Mouse (Mus musculus): Measurements from ENCODE around the gene Zfp882. TPM values are rescaled to one million over a fixed set of nuclear protein-coding genes. Genes with fewer than 3 reads are reported as not detected.
"Not testable (repeated sequence)": the region's sequence is repeated elsewhere in the genome, so short reads cannot be mapped to it uniquely, and the experiment has no call there.

Gene Zfp882
- polyA plus RNA-seq, 1 experiment from 2014 or later = 17.8 TPM

DNA sequence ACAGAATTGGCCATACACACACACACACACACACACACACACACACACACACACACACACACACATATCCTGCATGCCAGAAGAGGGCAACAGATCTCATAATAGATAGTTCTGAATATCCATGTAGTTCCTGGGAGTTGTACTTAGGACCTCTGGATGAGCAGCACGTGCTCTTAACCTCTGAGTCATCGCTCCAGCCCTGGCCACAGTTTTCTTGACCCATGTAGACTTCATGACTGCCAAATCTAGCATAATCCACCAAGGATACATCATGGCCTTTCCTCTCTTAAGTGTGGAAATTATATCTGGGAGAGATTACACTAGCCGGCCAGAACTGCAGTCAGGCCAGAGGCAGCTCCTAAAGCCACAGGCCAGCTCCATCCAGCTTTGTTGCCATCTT, 18.1 kb downstream of the Zfp882 start:
- Histone ChIP-seq H3K9me3 (no peaks in the 10 kb centered on the region), H3K4me2 (replicated peaks) (no peak overlapping the region), H3K9ac (replicated peaks) (no peak overlapping the region), H3K4me3 (no peak overlapping the region), H3K4me1 (peaks cover 17% of the 10 kb centered on the region), H3K27me3 (no peaks in the 10 kb centered on the region), H3K27ac (replicated peaks) (no peak overlapping the region), H3K36me3 (peaks cover 29% of the 10 kb centered on the region)
- no peak for ATAC-seq (replicated peaks)
- 92% methylated on average over 3 of the region's 3 CpGs for WGBS

DNA sequence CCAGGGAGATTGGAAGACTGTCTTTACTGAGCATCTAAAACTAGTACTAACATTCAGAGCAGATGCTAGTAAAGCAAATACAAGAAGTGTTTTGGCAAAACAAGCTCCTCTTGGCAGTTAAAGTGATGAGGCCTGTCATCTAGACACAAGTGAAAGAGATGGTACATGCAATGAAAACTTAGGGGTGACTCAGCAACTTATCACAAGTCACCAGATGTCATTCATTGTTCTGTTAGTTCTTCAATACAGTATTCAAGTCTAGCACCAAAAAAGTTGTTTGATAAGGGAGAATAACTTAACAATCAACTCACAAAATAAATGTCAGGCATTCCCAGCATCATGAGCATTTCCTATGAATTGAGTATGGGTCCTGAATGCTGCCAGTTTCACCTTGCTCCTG, 19.4 kb downstream of the Zfp882 start:
- Histone ChIP-seq H3K27ac (replicated peaks) (no peak overlapping the region), H3K4me2 (replicated peaks) (no peak overlapping the region), H3K4me1 (peaks cover 13% of the 10 kb centered on the region), H3K36me3 (peaks cover 33% of the 10 kb centered on the region), H3K9ac (replicated peaks) (no peak overlapping the region), H3K27me3 (no peaks in the 10 kb centered on the region), H3K4me3 (no peak overlapping the region), H3K9me3 (no peaks in the 10 kb centered on the region)
- no peak for ATAC-seq (replicated peaks)

DNA sequence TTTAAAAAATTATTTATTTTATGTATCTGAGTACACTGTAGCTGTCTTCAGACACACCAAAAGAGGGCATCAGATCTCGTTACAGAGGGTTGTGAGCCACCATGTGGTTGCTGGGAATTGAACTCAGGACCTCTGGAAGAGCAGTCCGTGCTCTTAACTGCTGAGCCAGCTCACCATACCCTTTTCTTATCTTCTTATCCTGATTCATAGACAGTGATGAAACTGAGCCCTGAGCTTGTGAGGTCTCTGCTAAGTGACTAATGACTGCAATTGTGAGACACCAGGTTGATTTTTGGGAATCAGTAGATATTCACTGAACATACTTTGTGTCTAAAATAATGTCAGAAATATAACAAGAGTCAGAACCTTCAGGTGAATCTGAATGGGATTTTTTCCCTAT, 29.6 kb downstream of the Zfp882 start:
- not testable (repeated sequence) for H3K4me3 ChIP-seq; H3K27ac ChIP-seq (replicated peaks); H3K4me1 ChIP-seq; ATAC-seq (replicated peaks); H3K4me2 ChIP-seq (replicated peaks); H3K9ac ChIP-seq (replicated peaks); H3K9me3 ChIP-seq; H3K27me3 ChIP-seq
- H3K36me3 ChIP-seq = peaks cover 10% of the 10 kb centered on the region
- 88% methylated on average over 2 of the region's 2 CpGs for WGBS

DNA sequence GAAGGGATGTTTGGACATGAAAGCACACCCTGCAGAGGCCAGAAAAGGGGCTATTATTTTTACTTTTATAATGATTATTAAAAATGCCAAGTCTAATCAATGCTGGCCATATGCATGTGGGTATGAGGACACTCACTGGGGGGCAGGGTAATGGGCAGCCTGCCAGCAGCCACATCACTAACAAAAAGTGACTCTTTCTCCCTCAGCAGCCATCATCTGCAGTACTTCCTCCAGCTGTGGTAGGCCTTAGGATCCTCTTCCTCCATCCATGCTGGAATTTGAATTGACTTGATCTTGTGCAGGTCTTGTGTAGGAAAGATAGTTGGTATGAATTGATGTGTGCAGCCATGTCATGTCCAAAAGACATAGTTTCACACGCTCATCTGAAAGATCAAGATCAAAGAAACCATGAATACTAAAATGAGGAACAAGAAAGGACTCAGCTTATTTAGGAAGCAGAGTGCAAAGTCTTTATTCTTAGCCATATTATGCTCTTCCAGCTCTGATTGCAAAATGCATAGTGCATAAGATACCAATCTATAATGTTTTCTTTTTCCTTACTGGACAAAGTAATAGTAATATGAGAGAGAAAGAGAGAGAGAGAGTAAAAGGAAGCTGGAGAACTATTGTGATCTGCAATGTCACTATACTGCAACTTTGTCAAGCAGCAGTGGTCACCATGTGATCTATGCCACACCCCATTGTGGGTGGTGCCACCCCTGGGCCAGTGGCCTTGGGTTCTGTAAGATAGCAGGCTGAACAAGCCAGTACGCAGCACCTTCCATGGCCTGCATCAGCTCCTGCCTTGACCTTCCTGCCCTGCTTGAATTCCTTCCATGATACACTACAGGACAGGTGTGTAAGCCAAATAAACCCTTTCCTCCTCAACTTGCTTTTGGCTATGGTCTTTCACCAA, 32.1 kb downstream of the Zfp882 start:
- no peak overlapping the region for H3K4me2 ChIP-seq (replicated peaks)
- no peaks in the 10 kb centered on the region for H3K9me3 ChIP-seq
- no peak overlapping the region for H3K4me3 ChIP-seq
- H3K9ac ChIP-seq (replicated peaks) = no peak overlapping the region
- H3K4me1 ChIP-seq = no peaks in the 10 kb centered on the region
- ATAC-seq (replicated peaks) = no peak
- WGBS = 89% methylated on average over 2 of the region's 2 CpGs
- no peaks in the 10 kb centered on the region for H3K27me3 ChIP-seq
- H3K27ac ChIP-seq (replicated peaks) = no peak overlapping the region
- H3K36me3 ChIP-seq = no peaks in the 10 kb centered on the region

DNA sequence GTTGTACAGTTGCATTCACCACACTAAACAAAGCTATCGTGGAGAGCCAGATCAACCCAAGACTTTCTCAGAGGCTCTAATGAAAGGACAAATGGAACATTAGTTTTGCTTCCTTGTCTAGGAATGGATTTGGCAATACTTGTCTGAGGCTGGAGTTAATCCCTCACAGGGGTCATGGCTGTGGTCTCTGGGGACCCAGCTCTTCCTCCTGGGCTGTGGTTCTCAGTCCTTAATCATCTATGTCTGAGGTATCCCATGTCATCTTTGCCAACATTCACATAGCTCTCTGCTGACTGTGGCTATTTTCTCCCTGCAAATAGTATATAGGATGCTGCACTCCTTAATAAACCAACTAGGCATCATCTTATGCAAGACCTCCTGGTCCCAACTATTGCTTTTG, 33.4 kb downstream of the Zfp882 start:
- no peak overlapping the region for H3K4me3 ChIP-seq
- no peak for ATAC-seq (replicated peaks)
- no peaks in the 10 kb centered on the region for H3K4me1 ChIP-seq
- no peak overlapping the region for H3K4me2 ChIP-seq (replicated peaks)
- no peak overlapping the region for H3K9ac ChIP-seq (replicated peaks)
- WGBS = 71% methylated on average over 1 of the region's 1 CpGs
- H3K27ac ChIP-seq (replicated peaks) = no peak overlapping the region
- H3K36me3 ChIP-seq = no peaks in the 10 kb centered on the region
- no peaks in the 10 kb centered on the region for H3K27me3 ChIP-seq
- H3K9me3 ChIP-seq = no peaks in the 10 kb centered on the region

DNA sequence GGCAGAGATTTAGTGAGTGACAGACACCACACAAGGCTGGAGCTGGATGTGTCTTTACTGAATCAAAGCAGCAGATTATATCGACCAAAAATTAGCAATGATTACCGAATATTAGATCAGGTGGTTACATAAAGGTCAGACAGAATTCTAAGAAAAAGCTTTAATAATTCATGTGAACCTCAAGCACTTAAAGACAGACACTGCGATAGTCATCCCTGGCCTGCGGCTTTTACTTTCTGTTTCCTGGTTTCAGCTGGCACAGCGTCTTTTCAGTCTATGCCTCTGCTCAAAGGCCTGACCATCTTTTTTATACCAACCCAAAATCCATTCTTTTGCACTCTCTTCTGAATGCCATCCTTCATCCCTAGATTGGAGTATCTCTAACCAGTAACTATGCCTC, 40.2 kb downstream of the Zfp882 start:
- H3K4me2 ChIP-seq (replicated peaks) = no peak overlapping the region
- H3K4me1 ChIP-seq = peaks cover 18% of the 10 kb centered on the region
- H3K4me3 ChIP-seq = no peak overlapping the region
- no peak for ATAC-seq (replicated peaks)
- no peak overlapping the region for H3K9ac ChIP-seq (replicated peaks)
- H3K36me3 ChIP-seq = no peaks in the 10 kb centered on the region
- no peaks in the 10 kb centered on the region for H3K27me3 ChIP-seq
- no peaks in the 10 kb centered on the region for H3K9me3 ChIP-seq
- 92% methylated on average over 5 of the region's 5 CpGs for WGBS
- H3K27ac ChIP-seq (replicated peaks) = no peak overlapping the region

DNA sequence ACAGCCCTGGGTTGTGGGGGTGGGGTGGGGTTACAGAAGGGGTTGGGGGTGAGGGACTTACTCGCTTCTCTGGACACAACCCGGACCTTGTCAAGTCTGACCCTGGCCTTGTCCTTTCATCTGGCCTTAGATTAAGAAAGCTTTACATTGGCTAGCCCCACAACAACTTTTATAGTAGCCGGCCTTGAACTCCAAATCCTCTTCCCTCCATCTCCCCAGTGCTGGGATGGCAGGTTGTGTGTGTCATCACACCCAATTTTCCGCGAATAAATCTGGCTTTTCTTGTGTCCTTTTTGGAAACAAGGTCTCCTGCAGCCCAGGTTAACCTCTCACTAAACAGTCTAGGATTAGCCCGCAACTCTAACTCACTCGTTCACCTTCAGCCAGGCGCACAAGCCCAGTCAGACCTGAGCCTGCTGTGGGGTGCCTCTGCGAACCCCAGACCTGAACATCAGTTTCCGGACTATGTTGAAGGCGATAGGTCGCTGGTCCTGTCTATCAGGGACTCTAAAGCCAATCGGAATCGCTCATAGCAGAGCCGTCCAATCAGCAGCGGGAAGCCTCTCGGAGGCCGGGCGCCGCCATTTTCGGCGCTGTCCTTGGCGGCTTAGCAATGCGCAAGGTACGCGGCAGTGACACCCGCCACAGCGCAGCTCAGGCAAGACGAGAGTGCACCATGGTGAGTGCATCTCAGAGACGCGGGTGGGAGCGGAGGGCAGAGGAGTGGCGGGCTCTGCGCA, 42.2 kb downstream of the Zfp882 start, which contains the start of gene Zfp961:
TSS of gene Zfp961 (plus strand) at position 557 of the 740 bp plus-strand sequence.
- peaks cover 18% of the 10 kb centered on the region for H3K4me1 ChIP-seq
- WGBS = 3% methylated on average over 34 of the region's 34 CpGs
- H3K9ac ChIP-seq (replicated peaks) = peak within 1 kb of the TSS; percentile 88
- peak within 1 kb of the TSS; percentile 54 for H3K4me2 ChIP-seq (replicated peaks)
- peaks cover 9% of the 10 kb centered on the region for H3K9me3 ChIP-seq
- H3K27ac ChIP-seq (replicated peaks) = peak within 1 kb of the TSS; percentile 91
- peak within 1 kb of the TSS; percentile 91 for H3K4me3 ChIP-seq
- peak; percentile 100 for ATAC-seq (replicated peaks)
- H3K27me3 ChIP-seq = no peaks in the 10 kb centered on the region
- peaks cover 8% of the 10 kb centered on the region; the same call in 1 of the 2 replicates for H3K36me3 ChIP-seq

DNA sequence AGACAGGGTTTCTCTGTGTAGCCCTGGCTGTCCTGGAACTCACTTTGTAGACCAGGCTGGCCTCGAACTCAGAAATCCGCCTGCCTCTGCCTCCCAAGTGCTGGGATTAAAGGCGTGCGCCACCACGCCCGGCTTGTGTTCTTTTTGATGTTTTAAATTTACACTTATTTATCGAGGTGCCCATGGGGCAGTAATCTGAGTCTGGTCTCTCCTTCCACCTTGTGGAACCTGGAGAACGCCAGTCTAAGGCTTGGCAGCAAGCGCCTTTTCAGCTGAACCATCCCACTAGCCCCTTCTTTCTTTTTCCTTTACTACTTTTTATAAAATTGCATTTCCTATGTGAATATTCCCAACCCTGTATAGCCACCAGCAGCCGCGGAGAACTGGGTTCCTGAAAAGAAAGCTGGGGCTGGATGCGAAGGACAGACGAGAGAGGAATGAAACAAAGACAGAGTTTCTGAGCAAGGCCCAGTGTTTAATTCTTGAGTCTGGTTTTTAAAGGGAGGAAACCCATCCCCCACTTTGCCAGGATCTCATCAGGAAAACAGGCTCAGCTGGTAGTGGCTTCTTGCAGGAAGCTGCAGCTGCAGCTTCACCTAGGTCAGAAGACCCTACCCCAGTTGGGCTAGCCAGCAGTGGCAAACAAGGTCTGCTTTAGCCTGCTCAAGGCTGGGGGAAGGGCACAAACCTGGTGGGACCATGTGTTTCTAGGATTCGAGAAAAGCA, 43.2 kb downstream of the Zfp882 start:
- H3K27ac ChIP-seq (replicated peaks) = peak overlapping the region; percentile 91
- ATAC-seq (replicated peaks) = no peak
- 33% methylated on average over 14 of the region's 14 CpGs for WGBS
- H3K36me3 ChIP-seq = peaks cover 8% of the 10 kb centered on the region; the same call in 1 of the 2 replicates
- H3K4me3 ChIP-seq = peak overlapping the region; percentile 91
- H3K4me1 ChIP-seq = peaks cover 18% of the 10 kb centered on the region
- H3K9ac ChIP-seq (replicated peaks) = peak overlapping the region; percentile 88
- H3K4me2 ChIP-seq (replicated peaks) = peak overlapping the region; percentile 48
- no peaks in the 10 kb centered on the region for H3K27me3 ChIP-seq
- H3K9me3 ChIP-seq = peaks cover 11% of the 10 kb centered on the region

DNA sequence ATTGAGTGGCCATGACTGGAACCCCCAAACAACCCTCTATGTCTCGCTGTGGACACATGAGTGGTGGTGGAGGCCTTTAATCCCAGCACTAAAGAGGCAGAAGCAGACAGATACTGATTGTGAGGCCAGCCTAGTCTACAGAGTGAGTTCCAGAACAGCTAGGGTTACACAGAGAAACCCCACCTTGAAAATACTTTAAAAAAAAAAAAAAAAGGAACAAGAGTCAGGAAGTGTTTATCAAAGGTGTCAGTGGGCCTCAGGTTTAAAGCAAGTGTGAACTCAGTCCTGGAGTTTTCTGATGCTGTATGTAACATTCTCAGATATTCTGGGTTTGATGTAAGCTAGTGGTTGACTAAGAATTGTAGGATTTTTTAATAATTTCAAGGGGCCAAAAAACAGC, 44.1 kb downstream of the Zfp882 start:
- no peak overlapping the region for H3K9ac ChIP-seq (replicated peaks)
- H3K27ac ChIP-seq (replicated peaks) = no peak overlapping the region
- peak overlapping the region; percentile 48; the same call in 1 of the 2 replicates for H3K4me2 ChIP-seq (replicated peaks)
- H3K4me1 ChIP-seq = peaks cover 18% of the 10 kb centered on the region
- no peaks in the 10 kb centered on the region for H3K27me3 ChIP-seq
- no peak for ATAC-seq (replicated peaks)
- WGBS = 89% methylated on average over 1 of the region's 1 CpGs
- H3K9me3 ChIP-seq = peaks cover 11% of the 10 kb centered on the region
- H3K4me3 ChIP-seq = 0 out of 2 replicates have a peak overlapping the region, but pooled peaks have one; percentile 91
- peaks cover 8% of the 10 kb centered on the region; the same call in 1 of the 2 replicates for H3K36me3 ChIP-seq

DNA sequence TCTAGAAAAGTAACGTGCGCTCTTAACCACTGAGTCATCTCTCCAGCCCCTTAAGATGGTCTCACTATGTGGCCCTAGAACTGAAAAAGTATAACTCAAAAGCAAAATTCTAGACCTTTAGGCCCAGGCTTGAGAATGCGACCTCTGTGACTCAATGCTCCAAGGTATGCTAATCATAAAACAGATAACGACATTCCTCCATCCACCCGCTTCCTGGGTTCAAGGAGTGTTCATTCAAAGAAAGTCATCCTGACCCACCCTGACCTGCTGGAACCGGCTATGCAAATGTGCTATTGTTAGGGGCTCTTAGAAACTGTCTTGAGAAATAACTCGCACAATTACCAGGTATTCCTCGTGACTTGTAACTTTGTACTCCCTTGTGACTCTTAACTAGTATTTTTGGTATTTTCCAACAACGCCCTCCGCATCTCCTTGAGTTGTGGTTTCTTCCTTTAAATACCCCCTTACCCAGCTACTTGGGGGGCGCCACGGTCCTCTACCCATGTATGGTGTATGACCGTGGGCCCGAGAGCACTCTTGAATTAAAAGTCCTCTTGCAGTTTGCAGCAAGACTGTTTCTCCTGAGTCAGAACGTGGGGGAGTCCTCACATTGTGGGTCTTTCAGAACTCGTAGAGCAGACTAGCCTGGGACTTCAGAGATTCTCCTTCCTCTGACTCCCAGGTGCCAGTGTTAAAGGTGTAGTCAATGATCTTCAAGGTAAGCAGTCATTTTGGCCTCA, 44.7 kb downstream of the Zfp882 start:
- 97% methylated on average over 16 of the region's 16 CpGs for WGBS
- Histone ChIP-seq H3K9me3 (peaks cover 11% of the 10 kb centered on the region), H3K4me1 (peaks cover 18% of the 10 kb centered on the region)
- H3K4me2 ChIP-seq (replicated peaks); H3K4me3 ChIP-seq; H3K36me3 ChIP-seq; H3K27ac ChIP-seq (replicated peaks); H3K27me3 ChIP-seq; ATAC-seq (replicated peaks); H3K9ac ChIP-seq (replicated peaks): not testable (repeated sequence)

DNA sequence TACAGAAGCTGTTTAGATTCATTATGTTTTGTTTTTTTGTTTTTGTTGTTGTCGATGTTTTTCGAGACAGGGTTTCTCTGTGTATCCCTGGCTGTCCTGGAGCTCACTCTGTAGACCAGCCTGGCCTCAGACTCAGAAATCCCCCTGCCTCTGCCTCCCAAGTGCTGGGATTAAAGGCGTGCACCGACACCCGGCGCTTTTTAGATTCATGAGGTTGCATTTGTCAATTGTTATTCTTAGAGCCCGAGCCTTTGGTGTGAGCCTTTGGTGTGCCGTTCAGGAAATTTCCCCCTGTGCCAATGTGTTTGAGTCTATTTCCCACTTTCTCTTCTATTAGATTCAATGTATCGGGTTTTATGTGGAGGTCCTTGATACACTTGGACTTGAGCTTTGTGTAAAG, 46.3 kb downstream of the Zfp882 start:
- Histone ChIP-seq H3K9me3 (peaks cover 11% of the 10 kb centered on the region), H3K36me3 (peaks cover 8% of the 10 kb centered on the region; the same call in 1 of the 2 replicates), H3K27me3 (no peaks in the 10 kb centered on the region), H3K4me2 (replicated peaks) (no peak overlapping the region), H3K27ac (replicated peaks) (no peak overlapping the region), H3K9ac (replicated peaks) (no peak overlapping the region), H3K4me1 (peaks cover 18% of the 10 kb centered on the region), H3K4me3 (no peak overlapping the region)
- no peak for ATAC-seq (replicated peaks)
- 97% methylated on average over 9 of the region's 9 CpGs for WGBS
